Mouse (Mus musculus): ENCODE measurements around the gene Mesp2.
A peak's percentile ranks its signal among the peaks of the same experiment; 100 is the strongest.

Gene Mesp2

GRCm38 (mm10) chr7:79810611-79811506, at the start of gene Mesp2:
TSS of gene Mesp2 (plus strand) at chr7:79810727.
- peaks cover 36% of the 10 kb centered on the region for H3K4me1 ChIP-seq (replicated peaks; ENCODE audit: low read depth, low read length)
- TF ChIP-seq CTCF (conservative IDR thresholded peaks at IDR 0.05; ENCODE audit: low read length) (no peak), POU5F1 (IDR thresholded peaks at IDR 0.05; ENCODE audit: borderline replicate concordance, low read length) (no peak), NANOG (IDR thresholded peaks at IDR 0.05; ENCODE audit: borderline replicate concordance, low read length) (no peak)
- H3K9me3 ChIP-seq (ENCODE audit: low read length): no peaks in the 10 kb centered on the region; the same call in 1 of the 2 replicates

DNA sequence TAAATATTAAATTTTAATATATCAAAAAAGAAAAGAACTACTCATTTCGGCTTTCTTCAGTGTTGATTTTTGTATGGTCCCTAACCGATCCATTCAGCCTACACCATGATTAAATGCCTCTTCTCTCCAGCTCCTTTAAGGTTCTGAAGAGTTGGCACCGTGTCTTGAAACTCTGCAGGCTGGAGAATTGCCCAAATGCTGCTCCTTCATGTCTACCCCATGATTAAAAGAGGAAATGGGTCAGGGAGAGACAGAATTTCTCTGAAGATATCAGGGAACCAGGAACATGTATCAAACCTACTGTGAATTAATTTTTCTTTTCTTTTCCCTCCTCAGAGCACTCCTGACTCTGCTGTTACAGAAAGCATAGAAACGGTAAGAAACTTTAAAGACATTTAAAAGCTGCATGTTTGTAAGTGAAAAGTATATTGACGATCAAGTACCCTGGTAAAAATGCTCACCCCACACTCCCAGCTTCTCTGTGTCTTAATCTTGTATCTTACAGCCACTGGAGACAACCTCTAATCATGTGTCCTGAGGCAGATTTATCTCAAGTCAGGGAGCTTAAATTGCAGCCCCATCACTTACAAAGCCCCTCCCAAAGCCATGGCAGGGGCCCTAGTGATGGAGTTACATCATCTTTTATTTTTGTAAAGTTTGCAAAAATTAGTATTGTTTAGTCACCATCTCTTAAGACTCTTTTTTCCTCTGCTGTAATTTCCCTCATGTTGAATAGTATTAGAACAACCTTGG, 49.2 kb upstream of the Mesp2 start:
- no peak for TF ChIP-seq CTCF (conservative IDR thresholded peaks at IDR 0.05; ENCODE audit: low read length)
- TF ChIP-seq POU5F1 (IDR thresholded peaks at IDR 0.05; ENCODE audit: borderline replicate concordance, low read length): no peak
- TF ChIP-seq NANOG (IDR thresholded peaks at IDR 0.05; ENCODE audit: borderline replicate concordance, low read length): no peak
- H3K27me3 ChIP-seq (ENCODE audit: insufficient read depth, low read length): peaks cover 5% of the 10 kb centered on the region; the same call in 1 of the 2 replicates
- H3K9me3 ChIP-seq (ENCODE audit: low read length): no peaks in the 10 kb centered on the region
- peaks cover 5% of the 10 kb centered on the region; the same call in 1 of the 2 replicates for H3K4me1 ChIP-seq (replicated peaks; ENCODE audit: low read depth, low read length)
- H3K4me3 ChIP-seq (replicated peaks; ENCODE audit: low read length): no peak overlapping the region
- H3K36me3 ChIP-seq (ENCODE audit: insufficient read depth, low read length): no peaks in the 10 kb centered on the region

More at GRCm38 (mm10) chr7:79810611-79811506, at the start of gene Mesp2:
- peaks cover 50% of the 10 kb centered on the region for H3K27me3 ChIP-seq (ENCODE audit: insufficient read depth, low read length)
- no peaks in the 10 kb centered on the region for H3K36me3 ChIP-seq (ENCODE audit: insufficient read depth, low read length)
- peak within 1 kb of the TSS; percentile 72 for H3K4me3 ChIP-seq (replicated peaks; ENCODE audit: low read length)

GRCm38 (mm10) chr7:79762106-79762505, 48.4 kb upstream of the Mesp2 start:
- peaks cover 5% of the 10 kb centered on the region; the same call in 1 of the 2 replicates for H3K4me1 ChIP-seq (replicated peaks; ENCODE audit: low read depth, low read length)
- no peaks in the 10 kb centered on the region for H3K9me3 ChIP-seq (ENCODE audit: low read length)
- TF ChIP-seq CTCF (conservative IDR thresholded peaks at IDR 0.05; ENCODE audit: low read length): no peak
- no peak for TF ChIP-seq NANOG (IDR thresholded peaks at IDR 0.05; ENCODE audit: borderline replicate concordance, low read length)
- TF ChIP-seq POU5F1 (IDR thresholded peaks at IDR 0.05; ENCODE audit: borderline replicate concordance, low read length): no peak
- no peaks in the 10 kb centered on the region for H3K36me3 ChIP-seq (ENCODE audit: insufficient read depth, low read length)
- peaks cover 5% of the 10 kb centered on the region; the same call in 1 of the 2 replicates for H3K27me3 ChIP-seq (ENCODE audit: insufficient read depth, low read length)
- no peak overlapping the region for H3K4me3 ChIP-seq (replicated peaks; ENCODE audit: low read length)

GRCm38 (mm10) chr7:79765991-79766390, 44.5 kb upstream of the Mesp2 start:
- TF ChIP-seq POU5F1 (IDR thresholded peaks at IDR 0.05; ENCODE audit: borderline replicate concordance, low read length) (no peak), CTCF (conservative IDR thresholded peaks at IDR 0.05; ENCODE audit: low read length) (peak; percentile 34), NANOG (IDR thresholded peaks at IDR 0.05; ENCODE audit: borderline replicate concordance, low read length) (no peak)
- H3K36me3 ChIP-seq (ENCODE audit: insufficient read depth, low read length): no peaks in the 10 kb centered on the region
- no peak overlapping the region for H3K4me3 ChIP-seq (replicated peaks; ENCODE audit: low read length)
- H3K9me3 ChIP-seq (ENCODE audit: low read length): no peaks in the 10 kb centered on the region
- H3K4me1 ChIP-seq (replicated peaks; ENCODE audit: low read depth, low read length): peaks cover 8% of the 10 kb centered on the region
- H3K27me3 ChIP-seq (ENCODE audit: insufficient read depth, low read length): peaks cover 13% of the 10 kb centered on the region

GRCm38 (mm10) chr7:79769664-79770063, 40.9 kb upstream of the Mesp2 start:
- TF ChIP-seq NANOG (IDR thresholded peaks at IDR 0.05; ENCODE audit: borderline replicate concordance, low read length) (no peak), CTCF (conservative IDR thresholded peaks at IDR 0.05; ENCODE audit: low read length) (no peak), POU5F1 (IDR thresholded peaks at IDR 0.05; ENCODE audit: borderline replicate concordance, low read length) (no peak)
- no peaks in the 10 kb centered on the region for H3K9me3 ChIP-seq (ENCODE audit: low read length)
- peaks cover 27% of the 10 kb centered on the region for H3K4me1 ChIP-seq (replicated peaks; ENCODE audit: low read depth, low read length)
- no peaks in the 10 kb centered on the region for H3K36me3 ChIP-seq (ENCODE audit: insufficient read depth, low read length)
- no peak overlapping the region for H3K4me3 ChIP-seq (replicated peaks; ENCODE audit: low read length)
- H3K27me3 ChIP-seq (ENCODE audit: insufficient read depth, low read length): peaks cover 20% of the 10 kb centered on the region

- TF ChIP-seq CTCF (conservative IDR thresholded peaks at IDR 0.05; ENCODE audit: low read length): no peak
- peak; percentile 55; the same call in 1 of the 2 replicates for TF ChIP-seq NANOG (IDR thresholded peaks at IDR 0.05; ENCODE audit: borderline replicate concordance, low read length)
- TF ChIP-seq POU5F1 (IDR thresholded peaks at IDR 0.05; ENCODE audit: borderline replicate concordance, low read length): no peak
- no peaks in the 10 kb centered on the region for H3K36me3 ChIP-seq (ENCODE audit: insufficient read depth, low read length)
- peak overlapping the region; percentile 13; the same call in 1 of the 2 replicates for H3K4me3 ChIP-seq (replicated peaks; ENCODE audit: low read length)
- H3K9me3 ChIP-seq (ENCODE audit: low read length): no peaks in the 10 kb centered on the region
- peaks cover 21% of the 10 kb centered on the region for H3K27me3 ChIP-seq (ENCODE audit: insufficient read depth, low read length)
- H3K4me1 ChIP-seq (replicated peaks; ENCODE audit: low read depth, low read length): peaks cover 22% of the 10 kb centered on the region
Observed at GRCm38 (mm10) chr7:79771561-79772512, 38.7 kb upstream of the Mesp2 start.

Measured in E14TG2a.4 (cell line).